Mouse (Mus musculus) T-helper 1 cell (primary cell): ENCODE results near the gene Dnttip1.

Experiments used
- in situ Hi-C: fragments of 300-600 bp; cut with MboI, MseI; formaldehyde crosslinking; loops from one replicate; pipeline ENCODE4 v1.15.1; 2025; ENCODE audit warnings: high pct_unique_total_duplicates

Gene Dnttip1

DNA sequence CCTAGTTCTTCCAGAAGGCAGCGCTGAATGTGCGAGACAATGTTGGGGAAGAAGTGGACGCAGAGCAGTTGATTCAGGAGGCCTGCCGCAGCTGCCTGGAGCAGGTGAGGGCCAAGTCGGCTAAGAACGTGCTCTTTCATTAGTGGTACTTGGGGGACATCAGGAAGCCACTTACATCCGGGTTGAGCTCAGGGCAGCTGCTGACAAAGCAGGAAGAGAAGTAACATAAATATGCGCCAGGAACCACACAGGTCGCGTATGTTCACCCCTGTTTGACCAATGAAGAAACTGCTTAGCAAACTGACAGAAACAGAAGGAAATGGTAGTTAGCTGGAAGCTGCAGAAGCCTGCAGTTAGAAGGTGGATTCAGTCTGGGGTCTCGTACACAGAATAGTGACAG, 8.3 kb downstream of the Dnttip1 start:
- in situ Hi-C loops, result no loop called here

- in situ Hi-C loops, result no loop called here
Observed at GRCm38 (mm10) chr2:164754800-164755199, 9.0 kb downstream of the Dnttip1 start.

GRCm38 (mm10) chr2:164757841-164758240, 12.1 kb downstream of the Dnttip1 start:
- in situ Hi-C loops, result no loop called here

DNA sequence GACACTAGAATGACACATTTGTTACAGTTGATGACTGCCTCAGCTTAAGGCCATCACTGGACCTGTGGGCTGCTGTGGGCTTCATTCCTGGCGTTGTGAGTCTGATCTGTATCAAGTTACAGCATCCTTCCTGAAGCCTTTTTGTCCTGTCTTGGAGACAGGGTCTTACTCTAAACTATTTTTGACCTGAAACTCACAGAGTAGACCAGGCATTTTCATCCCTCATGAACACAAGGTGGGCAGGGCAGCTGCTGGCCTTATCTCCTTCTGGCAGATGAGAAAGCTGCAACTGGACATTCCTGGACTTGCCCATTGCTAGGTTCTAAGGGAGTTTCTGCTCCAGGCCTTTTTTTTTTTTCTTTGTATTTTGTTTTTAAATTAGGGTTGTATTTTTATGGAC, 12.9 kb downstream of the Dnttip1 start:
- in situ Hi-C loops, result no loop called here

DNA sequence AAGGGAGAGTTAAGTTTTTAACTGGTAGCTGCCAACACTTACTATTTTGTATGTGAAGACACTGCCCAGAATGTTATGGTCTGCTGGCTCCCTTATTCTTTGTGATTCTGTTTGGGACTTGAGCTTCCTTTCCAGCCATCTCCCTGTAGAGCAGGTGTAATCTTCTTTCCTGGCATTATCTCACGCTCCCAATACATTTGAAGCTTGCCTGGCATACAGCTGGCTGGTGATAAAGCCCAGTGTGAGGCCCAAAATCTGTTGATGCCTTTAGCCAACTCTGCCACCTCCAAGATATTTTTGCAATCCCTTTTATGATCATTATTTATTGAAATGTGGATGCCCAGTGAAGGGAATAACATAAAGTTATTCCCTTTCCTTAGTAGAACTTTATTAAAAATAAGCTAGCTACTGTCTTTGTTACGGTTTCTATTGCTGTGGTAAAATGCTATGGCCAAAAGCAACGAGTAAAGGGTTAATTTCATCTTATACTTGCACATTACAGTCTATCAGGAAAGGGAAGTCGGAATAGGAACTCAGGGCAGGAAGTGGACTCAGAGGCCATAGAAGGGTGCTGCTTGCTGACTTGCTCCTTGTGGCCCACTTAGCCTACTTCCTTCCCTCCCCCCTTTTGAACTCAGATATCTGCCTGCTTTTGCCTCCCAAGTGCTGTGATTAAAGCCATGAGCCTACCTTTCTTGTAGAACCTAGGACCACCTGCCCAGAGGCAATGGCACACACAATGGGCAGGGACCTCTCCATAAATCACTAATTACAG, 14.5 kb downstream of the Dnttip1 start:
- in situ Hi-C loops, result no loop called here

DNA sequence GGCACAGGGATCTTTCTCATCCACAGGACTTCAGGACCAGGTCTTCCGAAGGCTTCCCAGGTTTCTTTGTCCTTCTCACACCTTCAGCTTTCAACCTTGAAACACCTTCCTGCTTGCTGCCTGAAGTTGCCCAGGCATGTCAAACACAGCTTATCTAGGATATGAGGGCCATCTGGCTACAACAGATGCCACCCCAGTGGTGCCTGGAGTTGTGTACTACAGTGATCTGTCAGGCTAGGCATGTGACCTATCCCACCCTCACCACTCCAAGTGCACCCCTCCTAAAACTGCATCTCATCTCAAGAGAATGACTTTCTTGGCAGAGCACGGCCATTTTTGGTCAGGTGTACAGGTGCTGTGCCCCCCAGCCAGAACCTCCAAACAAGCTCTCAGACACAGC, 15.7 kb downstream of the Dnttip1 start:
- in situ Hi-C loops, result no loop called here

DNA sequence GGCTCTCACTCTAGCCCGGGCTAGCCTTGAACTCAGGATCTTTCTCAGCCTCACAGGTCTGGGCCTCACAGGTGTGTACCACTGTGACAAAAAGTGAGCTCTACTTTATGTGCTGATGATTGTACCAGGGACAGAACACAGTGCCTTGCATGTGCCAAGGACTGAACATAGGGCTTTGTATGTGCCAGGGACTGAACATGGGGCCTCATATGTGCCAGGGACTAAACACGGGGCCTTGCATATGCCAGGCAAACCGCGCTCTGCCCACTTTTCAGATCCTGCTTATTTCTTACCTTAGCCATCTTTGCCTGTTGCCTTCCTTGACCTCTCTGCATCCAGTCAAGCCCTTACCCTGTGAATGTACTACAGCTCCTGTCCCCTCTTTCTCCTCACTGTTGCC, 16.2 kb downstream of the Dnttip1 start:
- in situ Hi-C loops, result no loop called here

DNA sequence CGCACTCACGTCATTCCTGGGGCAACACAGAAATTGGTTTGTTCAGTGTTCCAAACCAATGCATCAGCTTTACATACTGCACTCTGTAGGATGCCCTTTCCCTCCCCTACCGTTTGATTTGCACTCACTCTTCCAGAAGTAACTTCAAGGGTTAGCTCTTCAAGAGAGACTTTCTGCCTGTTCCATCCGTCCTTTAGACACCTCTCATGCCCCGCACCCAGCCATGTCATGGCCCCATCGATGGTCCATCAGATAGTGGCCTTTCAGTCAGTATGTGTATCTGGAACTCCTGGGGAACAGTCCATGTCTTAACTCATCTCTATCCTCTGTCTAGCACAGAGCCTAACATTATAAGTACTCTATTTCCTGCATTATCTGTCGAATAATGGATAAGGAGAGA, 16.8 kb downstream of the Dnttip1 start:
- in situ Hi-C loops, result no loop called here

DNA sequence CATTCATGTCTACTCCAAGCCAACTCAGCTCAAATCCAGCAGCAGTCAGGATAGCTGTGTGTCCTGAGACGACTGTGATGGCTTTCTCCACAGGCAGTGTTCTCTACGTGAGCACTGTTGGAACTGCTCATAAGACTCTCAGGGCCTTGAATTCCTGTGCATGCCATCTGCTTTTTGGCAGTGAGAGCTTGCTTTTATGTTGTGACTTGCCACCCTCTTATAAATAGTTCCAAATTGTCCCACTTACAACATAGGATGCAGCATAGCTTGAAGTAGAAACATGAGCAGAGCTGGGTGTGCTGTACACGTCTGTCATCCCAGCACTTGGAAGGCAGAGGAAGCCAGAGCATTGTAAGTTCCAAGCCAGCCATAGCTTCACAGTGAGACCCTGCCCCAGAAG, 20.1 kb downstream of the Dnttip1 start:
- in situ Hi-C loops, result no loop called here

GRCm38 (mm10) chr2:164767812-164768540, 22.2 kb downstream of the Dnttip1 start:
- in situ Hi-C loops, result no loop called here

GRCm38 (mm10) chr2:164769258-164770037, 23.7 kb downstream of the Dnttip1 start, which contains the start of gene Ube2c:
Gene Ube2c, plus strand, starts transcription at chr2:164769898.
- in situ Hi-C loops, result no loop called here

GRCm38 (mm10) chr2:164770279-164770678, 24.5 kb downstream of the Dnttip1 start:
- in situ Hi-C loops, result no loop called here

- in situ Hi-C loops, result no loop called here
Observed at GRCm38 (mm10) chr2:164771123-164771522, 25.3 kb downstream of the Dnttip1 start.

DNA sequence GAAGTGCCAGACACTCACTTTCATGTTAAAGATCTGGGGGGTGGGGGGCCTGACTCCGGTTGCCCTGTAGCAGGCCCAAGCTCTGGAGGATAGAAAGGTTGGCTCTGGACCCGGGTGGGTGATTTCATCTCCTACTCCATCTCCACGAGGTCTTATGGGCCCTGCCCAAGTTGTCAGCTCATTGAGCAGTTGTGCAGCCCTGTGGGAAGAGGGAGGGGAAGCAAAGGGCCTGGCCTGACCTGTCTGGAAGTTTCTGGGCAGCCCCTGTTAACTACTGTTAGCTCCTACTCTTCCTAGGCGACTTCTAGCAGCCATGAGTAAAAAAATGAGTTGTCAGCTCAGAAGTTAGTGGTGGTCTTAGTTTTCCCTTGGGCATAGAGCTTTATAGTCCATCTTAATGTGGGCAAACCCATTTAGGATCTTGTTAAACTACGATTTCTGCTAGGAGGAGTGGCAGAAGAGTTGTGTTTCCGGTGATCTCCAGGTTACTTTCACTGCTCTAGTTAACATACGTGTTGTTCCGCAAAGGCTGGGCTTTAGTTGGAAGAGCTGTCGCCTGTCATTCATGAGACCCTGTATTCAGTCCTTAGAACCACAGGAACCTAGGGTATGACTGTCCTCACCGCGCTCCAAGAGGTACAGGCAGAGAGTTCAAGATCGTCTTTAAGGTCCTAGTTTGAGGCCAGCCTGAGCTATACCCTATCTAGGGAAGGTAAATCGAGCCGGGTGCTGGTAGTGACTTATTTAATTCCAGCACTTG, 27.6 kb downstream of the Dnttip1 start:
- in situ Hi-C loops, result no loop called here

DNA sequence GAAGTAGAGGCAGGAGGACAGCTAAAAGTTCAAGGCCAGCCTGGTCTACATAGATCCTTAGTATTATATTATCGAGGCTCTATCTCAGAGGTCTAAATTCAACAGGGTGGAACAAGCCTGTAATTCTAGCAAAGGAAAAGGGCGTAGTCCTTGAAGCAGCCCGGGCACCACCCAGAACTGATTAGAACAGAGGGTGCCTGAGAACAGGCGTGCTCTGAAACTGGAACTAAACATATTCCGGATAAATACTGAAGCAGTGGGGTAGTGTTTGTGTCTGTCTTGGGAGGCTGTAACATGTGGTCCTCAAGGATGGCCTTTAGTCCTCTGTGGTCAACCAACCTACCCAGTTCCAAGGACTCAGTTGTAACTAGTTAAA, 28.2 kb downstream of the Dnttip1 start:
- in situ Hi-C loops, result no loop called here

- in situ Hi-C loops, result no loop called here
Observed at GRCm38 (mm10) chr2:164776130-164776529, 30.3 kb downstream of the Dnttip1 start.

- in situ Hi-C loops, result no loop called here
Observed at GRCm38 (mm10) chr2:164776801-164777200, 31.0 kb downstream of the Dnttip1 start.

GRCm38 (mm10) chr2:164777246-164778014, 31.6 kb downstream of the Dnttip1 start:
- in situ Hi-C loops, result no loop called here

- in situ Hi-C loops, result no loop called here
Observed at GRCm38 (mm10) chr2:164778015-164778287, 32.2 kb downstream of the Dnttip1 start.

- in situ Hi-C loops, result no loop called here
Observed at GRCm38 (mm10) chr2:164778809-164779208, 33.0 kb downstream of the Dnttip1 start.

- in situ Hi-C loops, result no loop called here
Observed at GRCm38 (mm10) chr2:164779481-164780086, 33.8 kb downstream of the Dnttip1 start, which contains the start of gene Tnnc2. Gene Tnnc2, minus strand, starts transcription at chr2:164779967.
